In the genomic region with DNA sequence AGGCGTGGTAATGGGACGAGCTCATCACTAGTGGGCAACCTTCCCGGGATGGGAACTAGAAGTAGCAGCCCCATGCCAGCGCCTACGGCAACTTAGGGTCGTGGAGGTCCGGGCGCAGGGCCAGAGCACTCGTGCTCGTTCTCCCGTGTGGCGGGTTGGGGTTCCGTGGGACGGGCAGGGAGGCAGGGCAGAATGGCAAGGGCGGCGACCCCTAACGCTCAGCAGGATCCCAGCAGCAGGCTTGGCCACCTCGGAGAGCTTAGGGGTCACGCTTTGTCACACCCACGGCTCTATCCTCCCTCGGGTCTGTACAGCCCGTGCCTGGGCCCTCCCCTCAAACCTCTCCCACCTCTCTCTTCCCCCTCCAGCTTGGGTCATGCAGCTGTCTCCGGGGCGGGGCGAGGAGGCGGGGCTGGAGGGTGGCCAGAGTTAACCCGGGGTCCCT, we compare ENCODE assay signal across 8 mouse cellular contexts. TPM values are rescaled to one million over a fixed set of nuclear protein-coding genes. Genes with fewer than 3 reads are reported as not detected.
DNase-seq lines count a peak whose midpoint lies in the region; ATAC-seq and TF ChIP-seq lines count a peak whose summit lies in the region.

No protein-coding gene starts in this region.

- no peaks in the 10 kb centered on the region for H3K36me3 ChIP-seq in kidney, postnatal 0 days (ENCODE audit: insufficient read depth, low read length)
- no peaks in the 10 kb centered on the region for H3K36me3 ChIP-seq in kidney, adult 2 months (ENCODE audit: control insufficient read depth, insufficient read depth, low read length)
- H3K36me3 ChIP-seq in heart, embryonic 12.5 days = no peaks in the 10 kb centered on the region
- H3K36me3 ChIP-seq in stomach, postnatal 0 days (ENCODE audit: control insufficient read depth, insufficient read depth, low read length) = no peaks in the 10 kb centered on the region

- H3K27ac ChIP-seq in kidney, postnatal 0 days = no peak overlapping the region
- H3K27ac ChIP-seq in kidney, adult 2 months (ENCODE audit: insufficient read depth, low read depth, low read length) = no peak overlapping the region
- no peak overlapping the region for H3K27ac ChIP-seq in heart, embryonic 12.5 days (ENCODE audit: poor library complexity, severe bottlenecking)
- no peak overlapping the region for H3K27ac ChIP-seq in stomach, postnatal 0 days (replicated peaks)

- no peak for DNase-seq in kidney, postnatal 0 days (ENCODE audit: low spot score)
- DNase-seq in kidney, adult 2 months = no peak
- peak; percentile 3 for DNase-seq in liver
- no peak for DNase-seq in stomach, postnatal 0 days (ENCODE audit: low spot score)

- TF ChIP-seq EP300 in stomach, postnatal 0 days (optimal IDR thresholded peaks at IDR 0.05) = no peak

- peak overlapping the region; percentile 47 for H3K4me2 ChIP-seq in kidney, postnatal 0 days (ENCODE audit: low read length)
- H3K4me2 ChIP-seq in heart, embryonic 12.5 days = peak overlapping the region; percentile 63
- H3K4me2 ChIP-seq in stomach, postnatal 0 days (replicated peaks; ENCODE audit: low read depth) = 0 out of 2 replicates have a peak overlapping the region, but pooled peaks have one; percentile 9

- no peak for TF ChIP-seq POLR2A in kidney, adult 2 months (IDR thresholded peaks at IDR 0.05; ENCODE audit: low read depth, low read length)

- H3K27me3 ChIP-seq in kidney, postnatal 0 days (ENCODE audit: insufficient read depth, low read length) = no peaks in the 10 kb centered on the region
- no peaks in the 10 kb centered on the region for H3K27me3 ChIP-seq in kidney, adult 2 months (replicated peaks; ENCODE audit: control insufficient read depth, insufficient read depth, low read length)
- no peaks in the 10 kb centered on the region for H3K27me3 ChIP-seq in heart, embryonic 12.5 days (replicated peaks)
- H3K27me3 ChIP-seq in stomach, postnatal 0 days (ENCODE audit: control insufficient read depth, insufficient read depth, low read length) = no peaks in the 10 kb centered on the region

- peak; percentile 69; the same call in 1 of the 2 replicates for ATAC-seq in kidney, postnatal 0 days (replicated peaks; ENCODE audit: low FRiP score, low read depth)
- ATAC-seq in common myeloid progenitor, adult 5-6 weeks (replicated peaks; ENCODE audit: low read depth, poor library complexity, severe bottlenecking) = peak; percentile 32; the same call in 1 of the 2 replicates
- ATAC-seq in heart, embryonic 12.5 days (ENCODE audit: insufficient number of reproducible peaks, low FRiP score) = peak; percentile 25; the same call in 1 of the 2 replicates
- peak; percentile 66 for ATAC-seq in stomach, postnatal 0 days (ENCODE audit: low FRiP score, low TSS enrichment)
- ATAC-seq in erythroid progenitor cell, adult 5-6 weeks (replicated peaks; ENCODE audit: low FRiP score, poor library complexity, severe bottlenecking) = no peak
- ATAC-seq in cerebellum, adult (ENCODE audit: insufficient number of reproducible peaks, low FRiP score, low TSS enrichment) = no peak; the same call in 1 of the 2 replicates

- TF ChIP-seq CTCF in kidney, postnatal 0 days (IDR thresholded peaks at IDR 0.05; ENCODE audit: low read depth) = no peak
- no peak for TF ChIP-seq CTCF in kidney, adult 2 months (conservative IDR thresholded peaks at IDR 0.05; ENCODE audit: insufficient read depth, insufficient read length, low read depth, low read length)
- TF ChIP-seq CTCF in stomach, postnatal 0 days (IDR thresholded peaks at IDR 0.05; ENCODE audit: low read depth) = no peak

- H3K4me3 ChIP-seq in kidney, postnatal 0 days (replicated peaks; ENCODE audit: low read depth, low read length) = peak overlapping the region; percentile 13; the same call in 1 of the 2 replicates
- no peak overlapping the region for H3K4me3 ChIP-seq in kidney, adult 2 months (ENCODE audit: insufficient read depth, low read depth, low read length)
- H3K4me3 ChIP-seq in heart, embryonic 12.5 days = peak overlapping the region; percentile 35
- H3K4me3 ChIP-seq in stomach, postnatal 0 days (ENCODE audit: low read depth, low read length) = peak overlapping the region; percentile 10; the same call in 1 of the 2 replicates

- H3K4me1 ChIP-seq in kidney, postnatal 0 days (replicated peaks; ENCODE audit: insufficient read depth, low read length) = no peaks in the 10 kb centered on the region
- H3K4me1 ChIP-seq in kidney, adult 2 months (ENCODE audit: control insufficient read depth, insufficient read depth, low read length) = no peaks in the 10 kb centered on the region
- H3K4me1 ChIP-seq in heart, embryonic 12.5 days (replicated peaks) = no peaks in the 10 kb centered on the region
- H3K4me1 ChIP-seq in stomach, postnatal 0 days (replicated peaks; ENCODE audit: control insufficient read depth, insufficient read depth) = no peaks in the 10 kb centered on the region

- no peak overlapping the region for H3K9ac ChIP-seq in kidney, postnatal 0 days (ENCODE audit: low read depth, low read length)
- 0 out of 2 replicates have a peak overlapping the region, but pooled peaks have one; percentile 3 for H3K9ac ChIP-seq in heart, embryonic 12.5 days
- no peak overlapping the region for H3K9ac ChIP-seq in stomach, postnatal 0 days (ENCODE audit: low read length)

- peaks cover 4% of the 10 kb centered on the region for H3K9me3 ChIP-seq in kidney, postnatal 0 days (replicated peaks; ENCODE audit: low read length)
- peaks cover 31% of the 10 kb centered on the region for H3K9me3 ChIP-seq in heart, embryonic 12.5 days (replicated peaks)
- H3K9me3 ChIP-seq in stomach, postnatal 0 days (ENCODE audit: control insufficient read depth, low read length) = no peaks in the 10 kb centered on the region; the same call in 1 of the 2 replicates

- WGBS in kidney, postnatal 0 days = 35% methylated on average over 24 of the region's 27 CpGs
- WGBS in kidney, adult 2 months = 43% methylated on average over 19 of the region's 27 CpGs
- 29% methylated on average over 27 of the region's 27 CpGs for WGBS in heart, embryonic 12.5 days
- 29% methylated on average over 27 of the region's 27 CpGs for WGBS in stomach, postnatal 0 days

RNA-seq across cellular contexts. Expression of a gene that starts 32.7 kb away (rescaled TPM):
- polyA plus RNA-seq in kidney, postnatal 0 days (2015; fragmentation: Nextera tagmentation; extraction: Ambion mirVana) = 6.8 and 7.6 TPM in 2 replicates
- polyA plus RNA-seq in kidney, adult 2 months (2012; rRNA removed) = 17.1 and 19.0 TPM in 2 replicates
- 47.7 and 51.6 TPM in 2 replicates for total RNA-seq in common myeloid progenitor, adult 5-6 weeks (2017)
- polyA plus RNA-seq in heart, embryonic 12.5 days (2016; fragmentation: Nextera tagmentation; extraction: Ambion mirVana) = 16.5 and 19.1 TPM in 2 replicates
- polyA plus RNA-seq in stomach, postnatal 0 days (2015; fragmentation: Nextera tagmentation; extraction: Ambion mirVana) = 3.9 and 4.6 TPM in 2 replicates
- 11.5 and 23.9 TPM in 2 replicates for total RNA-seq in erythroid progenitor cell, adult 5-6 weeks (2015; ENCODE audit: low replicate concordance)
- 7.4 and 15.5 TPM in 2 replicates for total RNA-seq in erythroid progenitor cell, adult 5-6 weeks (2017; ENCODE audit: low replicate concordance)

RNA-seq across cellular contexts. Expression of a gene that starts 52.0 kb away (rescaled TPM):
- not detected in 2 replicates for polyA plus RNA-seq in kidney, postnatal 0 days (2015; fragmentation: Nextera tagmentation; extraction: Ambion mirVana)
- polyA plus RNA-seq in kidney, adult 2 months (2012; rRNA removed) = not detected in 2 replicates
- total RNA-seq in common myeloid progenitor, adult 5-6 weeks (2017) = not detected in 2 replicates
- not detected in 2 replicates for polyA plus RNA-seq in heart, embryonic 12.5 days (2016; fragmentation: Nextera tagmentation; extraction: Ambion mirVana)
- polyA plus RNA-seq in stomach, postnatal 0 days (2015; fragmentation: Nextera tagmentation; extraction: Ambion mirVana) = not detected in 2 replicates
- total RNA-seq in erythroid progenitor cell, adult 5-6 weeks (2015; ENCODE audit: low replicate concordance) = not detected in 2 replicates
- total RNA-seq in erythroid progenitor cell, adult 5-6 weeks (2017; ENCODE audit: low replicate concordance) = not detected in 2 replicates

Comparison
In these comparisons a context has a peak if more than half of its experiments do, and no peak if none do; other contexts are left out.
1. ATAC-seq: peak in kidney, postnatal 0 days (single experiment), common myeloid progenitor, adult 5-6 weeks (single experiment), heart, embryonic 12.5 days (single experiment) and stomach, postnatal 0 days (single experiment); none in erythroid progenitor cell, adult 5-6 weeks (single experiment) and cerebellum, adult (single experiment).
2. H3K4me2 ChIP-seq: peak in every context shown above with its lines; median percentile 63 in heart, embryonic 12.5 days; 47 in kidney, postnatal 0 days; 9 in stomach, postnatal 0 days.